Mouse (Mus musculus) A20 (cell line): ENCODE data around the gene Actrt2.

Experiments
- DNase-seq: peaks from one replicate; pipeline ENCODE4 v3.0.0-alpha.2; 2011; ENCODE audit warnings: low read depth, low spot score

The Actrt2 gene

GRCm38 (mm10) chr4:154683068-154683752 lies 15.5 kb upstream of the Actrt2 start:
- no peak for DNase-seq

GRCm38 (mm10) chr4:154682311-154682710 lies 14.6 kb upstream of the Actrt2 start:
- DNase-seq: no peak

GRCm38 (mm10) chr4:154675441-154676000 lies 7.9 kb upstream of the Actrt2 start:
- no peak for DNase-seq

- DNase-seq: no peak
Measured at GRCm38 (mm10) chr4:154674966-154675365, 7.3 kb upstream of the Actrt2 start.

- no peak for DNase-seq
Measured at GRCm38 (mm10) chr4:154674541-154674940, 6.9 kb upstream of the Actrt2 start.

- DNase-seq: no peak
Measured at GRCm38 (mm10) chr4:154673986-154674385, 6.3 kb upstream of the Actrt2 start.

GRCm38 (mm10) chr4:154672027-154672426 lies 4.4 kb upstream of the Actrt2 start:
- no peak for DNase-seq

- no peak for DNase-seq
Measured at GRCm38 (mm10) chr4:154671232-154671912, 3.7 kb upstream of the Actrt2 start.

GRCm38 (mm10) chr4:154662681-154663215 lies 4.9 kb downstream of the Actrt2 start:
- no peak for DNase-seq

GRCm38 (mm10) chr4:154661256-154661655 lies 6.4 kb downstream of the Actrt2 start:
- no peak for DNase-seq

GRCm38 (mm10) chr4:154660025-154660424 lies 7.6 kb downstream of the Actrt2 start:
- no peak for DNase-seq

GRCm38 (mm10) chr4:154655134-154655910 lies 12.3 kb downstream of the Actrt2 start:
- no peak for DNase-seq

GRCm38 (mm10) chr4:154652494-154652893 lies 15.2 kb downstream of the Actrt2 start:
- DNase-seq: no peak

- no peak for DNase-seq
Measured at GRCm38 (mm10) chr4:154649083-154649747, 18.5 kb downstream of the Actrt2 start.

- DNase-seq: no peak
Measured at GRCm38 (mm10) chr4:154642496-154642895, 25.2 kb downstream of the Actrt2 start.

- DNase-seq: no peak
Measured at GRCm38 (mm10) chr4:154641296-154642110, 26.2 kb downstream of the Actrt2 start.

GRCm38 (mm10) chr4:154640443-154641295 lies 27.0 kb downstream of the Actrt2 start:
- no peak for DNase-seq

GRCm38 (mm10) chr4:154639591-154640442 lies 27.9 kb downstream of the Actrt2 start:
- no peak for DNase-seq

GRCm38 (mm10) chr4:154639126-154639525 lies 28.5 kb downstream of the Actrt2 start:
- no peak for DNase-seq
